Mouse (Mus musculus): ENCODE measurements around the gene Nedd9. TPM values are rescaled to one million over a fixed set of nuclear protein-coding genes. Genes with fewer than 3 reads are reported as not detected.

Gene Nedd9
- total RNA-seq, 4 experiments from 2014 or later, result 9.9 to 14.0 (median 11.1) TPM

DNA sequence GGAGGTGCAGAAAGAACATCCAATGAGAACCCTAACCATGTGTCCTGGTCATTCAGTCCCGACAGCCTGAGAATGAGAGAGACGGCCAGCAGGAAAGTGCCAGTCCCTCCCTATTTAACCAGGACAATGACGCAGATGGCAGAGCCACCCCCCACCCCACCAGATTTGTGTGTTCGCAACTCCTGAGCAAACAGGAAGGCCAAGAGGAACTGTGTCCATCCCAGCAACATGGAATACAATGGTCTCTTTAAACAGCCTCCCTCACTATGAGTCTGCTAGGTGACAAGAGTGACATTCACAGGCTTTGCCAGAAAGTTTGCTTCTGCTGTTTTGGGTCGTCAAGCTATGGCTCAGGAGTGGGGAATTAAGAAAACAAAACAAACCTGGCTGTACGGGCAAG is 141.9 kb downstream of the Nedd9 start:
- DNase-seq (ENCODE audit: low spot score in 2 of 2), result no peak

GRCm38 (mm10) chr13:41343887-41344266 is 143.3 kb downstream of the Nedd9 start:
- DNase-seq (ENCODE audit: low spot score in 2 of 2), result no peak

GRCm38 (mm10) chr13:41343163-41343886 is 143.8 kb downstream of the Nedd9 start:
- DNase-seq (ENCODE audit: low spot score in 2 of 2), result no peak

DNA sequence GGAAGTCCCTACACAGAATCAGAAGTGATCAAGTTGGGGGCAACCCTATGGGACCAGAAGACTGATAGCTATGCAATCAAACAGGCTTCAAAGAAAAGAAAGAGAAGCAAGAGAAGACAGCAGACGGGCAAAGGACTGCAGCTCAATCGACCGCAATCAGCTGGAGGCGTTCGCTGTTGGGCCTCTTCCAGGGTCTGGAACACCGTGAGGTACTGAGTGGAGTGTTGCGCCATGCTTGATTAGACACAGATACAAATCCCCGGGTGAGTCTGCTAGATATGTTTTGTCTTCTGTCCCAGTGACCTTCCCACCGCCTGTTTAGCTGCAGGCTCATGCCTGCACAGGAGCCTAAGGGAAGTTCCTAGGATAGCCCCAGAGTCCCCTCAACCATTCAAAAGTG is 145.7 kb downstream of the Nedd9 start:
- DNase-seq (ENCODE audit: low spot score in 2 of 2), result no peak

GRCm38 (mm10) chr13:41339653-41340351 is 147.4 kb downstream of the Nedd9 start:
- DNase-seq (ENCODE audit: low spot score in 2 of 2), result peak; percentile 40 to 74

DNA sequence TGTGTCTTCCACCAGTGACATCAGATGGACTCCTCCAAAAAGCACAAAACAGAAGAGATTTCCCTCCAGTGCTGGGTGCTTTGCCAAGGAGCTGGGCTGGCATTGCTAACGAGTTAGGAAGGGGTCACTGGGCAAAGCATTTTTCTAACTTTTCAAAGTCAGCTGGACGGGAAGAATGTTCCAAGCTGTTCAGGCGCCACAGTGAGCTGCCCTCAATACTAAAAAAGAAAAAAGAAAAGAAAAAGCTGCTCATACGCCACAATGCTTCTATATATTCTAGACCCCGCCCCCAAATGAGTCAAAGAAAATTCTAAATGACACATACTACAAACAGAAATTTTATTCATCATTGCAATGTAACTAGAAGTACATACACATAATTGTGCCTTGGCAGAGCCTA is 148.0 kb downstream of the Nedd9 start:
- no peak for DNase-seq (ENCODE audit: low spot score in 2 of 2)

- DNase-seq (ENCODE audit: low spot score in 2 of 2), result no peak
Measured at GRCm38 (mm10) chr13:41337407-41337806, 149.8 kb downstream of the Nedd9 start.

DNA sequence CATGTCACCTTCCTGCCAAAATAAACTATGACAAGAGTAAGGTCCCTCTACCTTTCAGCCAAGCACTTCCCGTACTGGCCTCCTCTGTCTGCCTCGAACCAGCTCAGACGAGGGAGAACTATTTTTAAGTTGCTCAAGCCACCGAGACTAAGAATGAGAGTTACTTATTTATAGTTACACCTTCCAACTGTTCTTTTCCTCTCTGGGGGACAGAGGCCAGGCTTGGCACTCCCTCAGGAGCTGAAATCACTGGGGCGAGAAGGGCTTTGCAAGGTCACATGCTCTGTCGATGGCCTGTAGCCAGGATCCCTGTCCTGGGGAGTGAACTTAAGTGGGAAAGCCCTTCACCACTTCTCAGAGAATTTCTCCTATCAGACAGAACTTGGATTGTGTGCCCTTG is 150.9 kb downstream of the Nedd9 start:
- no peak for DNase-seq (ENCODE audit: low spot score in 2 of 2)

- no peak for DNase-seq (ENCODE audit: low spot score in 2 of 2)
Measured at GRCm38 (mm10) chr13:41335767-41336166, 151.4 kb downstream of the Nedd9 start.

- no peak for DNase-seq (ENCODE audit: low spot score in 2 of 2)
Measured at GRCm38 (mm10) chr13:41334641-41335000, 152.5 kb downstream of the Nedd9 start.

- DNase-seq (ENCODE audit: low spot score in 2 of 2), result no peak
Measured at GRCm38 (mm10) chr13:41333889-41334640, 153.1 kb downstream of the Nedd9 start.

- DNase-seq (ENCODE audit: low spot score in 2 of 2), result no peak
Measured at GRCm38 (mm10) chr13:41331671-41332340, 155.4 kb downstream of the Nedd9 start.

DNA sequence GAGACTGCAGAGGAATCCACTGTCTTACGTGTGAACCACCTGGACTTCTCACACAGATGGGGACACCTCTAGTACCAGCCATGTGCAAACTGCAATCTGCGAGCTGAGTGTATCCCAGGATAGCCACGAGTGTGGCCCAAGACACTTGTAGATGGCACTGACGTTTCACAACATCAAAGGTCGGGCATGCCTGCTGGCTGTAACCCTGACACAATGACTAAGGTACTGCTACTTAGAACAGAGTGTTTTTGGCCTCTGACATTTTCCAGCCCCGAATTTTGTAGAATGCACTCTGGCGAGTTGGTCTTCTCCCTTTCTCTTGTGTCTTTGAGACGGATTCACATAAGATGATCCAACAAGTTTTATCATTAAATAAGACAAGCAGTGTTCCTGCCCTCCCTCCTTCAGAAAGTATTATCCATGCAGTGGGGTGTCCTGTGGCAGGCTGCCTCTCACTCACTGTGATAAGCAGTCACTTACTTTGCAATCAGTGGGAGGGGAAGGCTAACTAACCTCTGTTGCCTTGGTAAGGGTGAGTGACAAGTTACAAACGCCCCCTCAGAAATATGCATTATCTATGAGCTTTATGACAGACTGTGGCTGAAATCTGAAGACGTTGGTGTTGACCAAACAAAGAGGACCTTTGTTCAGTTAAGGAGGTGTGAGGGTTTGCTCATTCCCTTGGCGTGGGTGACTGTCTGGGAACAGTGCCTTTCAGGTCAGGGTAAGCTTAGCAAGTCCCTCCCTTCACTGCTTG is 156.4 kb downstream of the Nedd9 start:
- DNase-seq (ENCODE audit: low spot score in 2 of 2), result no peak

DNA sequence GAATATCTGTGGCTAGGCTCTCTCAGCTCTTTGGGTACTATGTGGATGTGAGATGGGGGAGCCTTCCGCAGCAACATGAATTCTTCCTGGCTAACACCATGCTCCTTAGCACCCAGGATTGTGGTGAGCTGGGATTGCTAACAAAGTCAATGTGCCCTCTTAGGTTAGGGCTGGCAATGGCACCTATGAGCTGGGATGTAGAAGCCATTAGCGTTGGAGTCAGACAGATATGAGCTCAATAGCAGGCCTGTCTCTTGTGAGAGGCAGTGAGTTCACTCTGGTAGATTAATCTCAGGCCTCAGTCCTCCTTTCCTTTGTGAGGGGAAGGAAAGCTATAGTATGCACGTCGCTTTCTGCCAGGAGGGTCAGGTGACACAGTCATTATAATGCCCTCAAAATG is 157.1 kb downstream of the Nedd9 start:
- DNase-seq (ENCODE audit: low spot score in 2 of 2), result no peak

GRCm38 (mm10) chr13:41328481-41328880 is 158.7 kb downstream of the Nedd9 start:
- no peak for DNase-seq (ENCODE audit: low spot score in 2 of 2)

DNA sequence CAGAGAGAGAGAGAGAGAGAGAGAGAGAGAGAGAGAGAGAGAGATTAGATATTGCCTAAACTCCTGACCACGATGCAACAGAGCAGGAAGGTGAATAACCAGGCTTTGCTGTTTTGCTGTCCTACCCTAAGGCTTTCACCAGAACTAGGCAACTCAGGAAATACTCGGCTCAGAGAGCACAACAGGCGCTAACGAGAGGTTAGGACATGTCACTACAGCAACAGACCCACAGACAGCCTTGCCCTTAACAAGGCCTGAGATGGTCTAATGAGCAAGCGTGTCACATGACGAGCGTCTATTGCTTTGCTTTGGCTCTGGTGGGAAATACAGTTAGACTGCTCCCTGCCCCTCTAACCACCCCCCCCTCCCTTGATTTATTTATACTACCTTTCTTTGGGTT is 159.6 kb downstream of the Nedd9 start:
- no peak for DNase-seq (ENCODE audit: low spot score in 2 of 2)

DNA sequence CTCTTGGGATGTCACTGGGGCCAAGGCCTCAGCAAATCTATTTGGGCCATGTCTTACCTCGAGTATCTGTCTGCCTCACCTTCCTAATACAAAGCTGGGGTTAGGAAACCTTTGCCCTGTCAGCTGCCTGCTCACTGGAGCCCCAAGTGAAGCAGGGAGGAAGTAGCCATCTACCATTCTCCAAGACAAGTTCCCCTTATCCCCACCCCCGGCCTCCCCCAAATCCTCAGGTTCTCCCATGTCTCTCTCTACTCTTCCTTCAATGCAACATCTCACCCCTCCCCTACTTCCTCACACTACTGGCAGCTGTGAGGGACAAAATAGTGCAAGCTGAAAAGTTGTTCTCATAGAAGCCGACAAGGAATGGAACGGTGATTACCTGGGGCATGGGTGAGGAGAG is 161.0 kb downstream of the Nedd9 start:
- DNase-seq (ENCODE audit: low spot score in 2 of 2), result no peak

- no peak for DNase-seq (ENCODE audit: low spot score in 2 of 2)
Measured at GRCm38 (mm10) chr13:41325346-41325745, 161.8 kb downstream of the Nedd9 start.

DNA sequence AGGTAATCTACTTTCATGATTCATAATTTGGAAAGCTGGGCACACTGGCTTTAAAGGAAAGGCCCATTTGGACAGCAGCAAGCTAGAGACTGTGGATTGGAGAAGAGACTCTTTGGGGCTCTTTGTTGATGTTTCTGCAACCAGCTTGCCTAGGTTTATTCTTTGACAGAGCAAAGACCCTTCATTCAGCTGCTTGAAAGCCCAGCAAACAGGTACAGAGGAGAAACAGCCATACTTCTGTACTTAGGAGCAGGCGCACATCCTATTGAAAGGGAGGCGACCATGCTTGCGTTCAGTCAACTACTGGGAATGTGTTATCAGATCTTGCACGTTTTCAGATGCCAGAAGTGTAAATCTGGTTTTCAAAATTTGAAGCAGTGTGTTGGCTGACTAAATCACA is 162.5 kb downstream of the Nedd9 start:
- DNase-seq (ENCODE audit: low spot score in 2 of 2), result no peak

- DNase-seq (ENCODE audit: low spot score in 2 of 2), result no peak
Measured at GRCm38 (mm10) chr13:41321433-41321832, 165.7 kb downstream of the Nedd9 start.

DNA sequence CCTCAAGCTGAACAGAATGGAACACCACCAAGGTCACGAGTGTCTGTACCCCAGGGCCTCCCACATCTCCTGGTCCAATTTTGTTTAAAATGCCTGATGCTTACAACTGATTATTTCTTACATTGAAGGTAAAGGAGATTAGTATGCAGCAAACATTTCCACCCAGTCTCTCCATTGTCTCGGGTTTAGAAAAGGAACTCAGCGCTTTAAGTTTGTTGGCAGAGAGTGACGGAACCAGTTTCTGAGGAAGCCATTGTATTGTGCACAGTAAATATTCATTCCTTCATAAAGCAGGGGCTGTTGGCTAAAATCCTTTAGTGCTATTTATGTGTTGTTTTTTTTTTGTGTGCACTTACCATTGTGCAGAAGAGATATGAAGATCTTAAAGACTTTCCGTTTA is 166.4 kb downstream of the Nedd9 start:
- no peak for DNase-seq (ENCODE audit: low spot score in 2 of 2)

Measured in left cerebral cortex, adult 8-10 months (tissue).